Mouse (Mus musculus) hindbrain, embryonic 16.5 days (tissue): ENCODE measurements around the gene Olfr372. TPM values are rescaled to one million over a fixed set of nuclear protein-coding genes. Genes with fewer than 3 reads are reported as not detected.
"Not testable (repeated sequence)": the region's sequence is repeated elsewhere in the genome, so short reads cannot be mapped to it uniquely, and the experiment has no call there.

Source experiments
- ATAC-seq: fragments of 200-750 bp; cut with Nextera tagmentation; 2 replicates; pipeline ENCODE4 v1.8.0; 2017; ENCODE audit warnings: moderate TSS enrichment, moderate library complexity
- H3K27ac ChIP-seq: fragments of 300-500 bp; sonication (generic); 2 replicates; pipeline ENCODE4 v1.5.1; 2014; ENCODE audit warnings: low read depth, mild to moderate bottlenecking, control low read depth, low read length, moderate library complexity
- H3K27me3 ChIP-seq: fragments of 300-500 bp; sonication (generic); replicated peaks from 2 replicates; pipeline ENCODE4 v1.6.1; 2014; ENCODE audit warnings: low read length; ENCODE audit not compliant: control insufficient read depth, insufficient read depth
- H3K36me3 ChIP-seq: fragments of 300-500 bp; sonication (generic); 2 replicates; pipeline ENCODE4 v1.6.1; 2014; ENCODE audit warnings: mild to moderate bottlenecking, low read length, moderate library complexity, mixed read lengths; ENCODE audit not compliant: control insufficient read depth, insufficient read depth
- H3K4me1 ChIP-seq: fragments of 300-500 bp; sonication (generic); 2 replicates; pipeline ENCODE4 v1.6.1; 2014; ENCODE audit warnings: low read depth, low read length; ENCODE audit not compliant: control insufficient read depth, insufficient read depth
- H3K4me2 ChIP-seq: fragments of 300-500 bp; sonication (generic); 2 replicates; pipeline ENCODE4 v1.6.1; 2014; ENCODE audit warnings: mild to moderate bottlenecking, low read length, control low read depth, moderate library complexity
- H3K4me3 ChIP-seq: fragments of 300-500 bp; sonication (generic); 2 replicates; pipeline ENCODE4 v1.5.1; 2014; ENCODE audit warnings: mild to moderate bottlenecking, low read length, control low read depth, moderate library complexity
- H3K9ac ChIP-seq: fragments of 300-500 bp; sonication (generic); 2 replicates; pipeline ENCODE4 v1.6.1; 2014; ENCODE audit warnings: low read depth, mild to moderate bottlenecking, control low read depth, low read length, moderate library complexity
- H3K9me3 ChIP-seq: fragments of 300-500 bp; sonication (generic); 2 replicates; pipeline ENCODE4 v1.6.1; 2014; ENCODE audit warnings: mild to moderate bottlenecking, low read length, moderate library complexity; ENCODE audit not compliant: control insufficient read depth
- WGBS: fragments of 180-500 bp; shearing (Covaris S2); extraction: QIAGEN DNeasy Blood & Tissue Kit; methylation state at CpG from one replicate; pipeline ENCODE4 v1.1.7; 2014; 5-methylcytosine and 5-hydroxymethylcytosine counted together
- polyA plus RNA-seq: library from polyadenylated mRNA; unstranded; fragments of >200 nt; fragmentation: Nextera tagmentation; extraction: Ambion mirVana; gene quantifications from 2 replicates; pipeline ENCODE4 v1.2.1, GENCODE M21; 2015

The Olfr372 gene
- polyA plus RNA-seq, 1 experiment from 2014 or later: not detected

GRCm38 (mm10) chr8:72082877-72083276, 41.9 kb downstream of the Olfr372 start, which contains the start of gene Olfr373:
Gene Olfr373 (plus strand): TSS chr8:72083177.
- not testable (repeated sequence) for H3K27me3 ChIP-seq, H3K4me2 ChIP-seq, H3K4me1 ChIP-seq, H3K9me3 ChIP-seq, H3K4me3 ChIP-seq, H3K9ac ChIP-seq, H3K36me3 ChIP-seq, ATAC-seq, H3K27ac ChIP-seq

GRCm38 (mm10) chr8:72084744-72085143, 43.7 kb downstream of the Olfr372 start:
- no peak overlapping the region for H3K4me2 ChIP-seq
- no peak overlapping the region for H3K9ac ChIP-seq
- WGBS: 67% methylated on average over 5 of the region's 5 CpGs
- H3K9me3 ChIP-seq: no peaks in the 10 kb centered on the region
- H3K27ac ChIP-seq: no peak overlapping the region
- no peaks in the 10 kb centered on the region for H3K27me3 ChIP-seq
- H3K4me3 ChIP-seq: no peak overlapping the region
- H3K4me1 ChIP-seq: no peaks in the 10 kb centered on the region
- no peak for ATAC-seq
- H3K36me3 ChIP-seq: no peaks in the 10 kb centered on the region

GRCm38 (mm10) chr8:72087611-72088010, 46.6 kb downstream of the Olfr372 start:
- not testable (repeated sequence) for H3K4me1 ChIP-seq, ATAC-seq
- 82% methylated on average over 3 of the region's 3 CpGs for WGBS

GRCm38 (mm10) chr8:72096721-72097120, 55.7 kb downstream of the Olfr372 start:
- not testable (repeated sequence) for ATAC-seq, H3K9me3 ChIP-seq, H3K4me1 ChIP-seq, H3K36me3 ChIP-seq, H3K27ac ChIP-seq, H3K4me3 ChIP-seq, H3K4me2 ChIP-seq, H3K27me3 ChIP-seq, H3K9ac ChIP-seq

More at GRCm38 (mm10) chr8:72087611-72088010, 46.6 kb downstream of the Olfr372 start:
- not testable (repeated sequence) for H3K9me3 ChIP-seq, H3K9ac ChIP-seq, H3K36me3 ChIP-seq, H3K27me3 ChIP-seq, H3K4me3 ChIP-seq, H3K27ac ChIP-seq, H3K4me2 ChIP-seq

- H3K4me3 ChIP-seq, H3K36me3 ChIP-seq, H3K9ac ChIP-seq, ATAC-seq, H3K4me2 ChIP-seq, H3K27me3 ChIP-seq, H3K27ac ChIP-seq, H3K4me1 ChIP-seq, H3K9me3 ChIP-seq: not testable (repeated sequence)
- 65% methylated on average over 6 of the region's 7 CpGs for WGBS
Observed at GRCm38 (mm10) chr8:72099377-72100103, 58.5 kb downstream of the Olfr372 start.

- H3K4me1 ChIP-seq: no peaks in the 10 kb centered on the region
- 0 out of 2 replicates have a peak, but pooled peaks cover 3% of the 10 kb centered on the region for H3K9me3 ChIP-seq
- H3K36me3 ChIP-seq: no peaks in the 10 kb centered on the region
- no peak overlapping the region for H3K27ac ChIP-seq
- no peak overlapping the region for H3K4me2 ChIP-seq
- ATAC-seq: no peak
- no peak overlapping the region for H3K9ac ChIP-seq
- 26% methylated on average over 4 of the region's 4 CpGs for WGBS
- no peaks in the 10 kb centered on the region for H3K27me3 ChIP-seq
- no peak overlapping the region for H3K4me3 ChIP-seq
Observed at GRCm38 (mm10) chr8:72105165-72105564, 64.1 kb downstream of the Olfr372 start.

- H3K4me2 ChIP-seq: no peak within 1 kb of the TSS
- H3K9ac ChIP-seq: no peak within 1 kb of the TSS
Observed at GRCm38 (mm10) chr8:72106740-72107139, 65.7 kb downstream of the Olfr372 start, which contains the start of gene Olfr374. Gene Olfr374 (plus strand): TSS chr8:72107040.

More at GRCm38 (mm10) chr8:72106740-72107139, 65.7 kb downstream of the Olfr372 start, which contains the start of gene Olfr374:
- H3K36me3 ChIP-seq: no peaks in the 10 kb centered on the region
- 90% methylated on average over 3 of the region's 3 CpGs for WGBS
- H3K4me3 ChIP-seq: no peak within 1 kb of the TSS
- H3K27me3 ChIP-seq: no peaks in the 10 kb centered on the region
- no peak within 1 kb of the TSS for H3K27ac ChIP-seq
- no peaks in the 10 kb centered on the region for H3K4me1 ChIP-seq
- no peak for ATAC-seq
- H3K9me3 ChIP-seq: 0 out of 2 replicates have a peak, but pooled peaks cover 3% of the 10 kb centered on the region

Other genes with a start within 250 kb of the Olfr372 start
- gene Zfp709, start 159.2 kb upstream of the Olfr372 start, polyA plus RNA-seq: 7.3 and 7.6 TPM in 2 replicates
- 12.9 and 16.1 TPM in 2 replicates for gene Zfp882, start 132.6 kb upstream of the Olfr372 start, polyA plus RNA-seq
- 33.3 and 34.6 TPM in 2 replicates for gene Zfp617, start 132.6 kb upstream of the Olfr372 start, polyA plus RNA-seq
- 16.8 and 18.5 TPM in 2 replicates for gene Zfp961, start 90.2 kb upstream of the Olfr372 start, polyA plus RNA-seq
- gene Cyp4f18, start 31.6 kb upstream of the Olfr372 start, polyA plus RNA-seq: 0.88 and 0.92 TPM in 2 replicates
- not detected in 2 replicates for gene Olfr373, start 42.0 kb downstream of the Olfr372 start, polyA plus RNA-seq
- gene Olfr374, start 65.8 kb downstream of the Olfr372 start, polyA plus RNA-seq: 0.03 TPM in 1 of 2 replicates, not detected in the other
- 174 and 197 TPM in 2 replicates for gene Tpm4, start 93.8 kb downstream of the Olfr372 start, polyA plus RNA-seq
- gene Rab8a, start 120.0 kb downstream of the Olfr372 start, polyA plus RNA-seq: 84.3 and 87.7 TPM in 2 replicates
- gene Hsh2d, start 148.4 kb downstream of the Olfr372 start, polyA plus RNA-seq: not detected in 2 replicates
- gene Cib3, start 171.6 kb downstream of the Olfr372 start, polyA plus RNA-seq: not detected in 2 replicates
- gene Gm11034, start 172.4 kb downstream of the Olfr372 start, polyA plus RNA-seq: not detected in 2 replicates
- 95.0 and 98.2 TPM in 2 replicates for gene Fam32a, start 178.5 kb downstream of the Olfr372 start, polyA plus RNA-seq
- 264 and 287 TPM in 2 replicates for gene Ap1m1, start 198.8 kb downstream of the Olfr372 start, polyA plus RNA-seq